Mouse (Mus musculus): ENCODE measurements around the gene Ifnlr1.

GRCm38 (mm10) chr4:135664656-135665055 is 21.4 kb upstream of the Ifnlr1 start:
- TF ChIP-seq CTCF (IDR thresholded peaks at IDR 0.05) (no peak), EP300 (IDR thresholded peaks at IDR 0.05) (no peak)
